Mouse (Mus musculus): ENCODE measurements at regions not wholly inside any gene's neighbourhood (a gene's known extent, or its start where the extent isn't known, plus 50 kb on each side); places are given as distances from the start of the nearest gene placed in this dataset.

DNA sequence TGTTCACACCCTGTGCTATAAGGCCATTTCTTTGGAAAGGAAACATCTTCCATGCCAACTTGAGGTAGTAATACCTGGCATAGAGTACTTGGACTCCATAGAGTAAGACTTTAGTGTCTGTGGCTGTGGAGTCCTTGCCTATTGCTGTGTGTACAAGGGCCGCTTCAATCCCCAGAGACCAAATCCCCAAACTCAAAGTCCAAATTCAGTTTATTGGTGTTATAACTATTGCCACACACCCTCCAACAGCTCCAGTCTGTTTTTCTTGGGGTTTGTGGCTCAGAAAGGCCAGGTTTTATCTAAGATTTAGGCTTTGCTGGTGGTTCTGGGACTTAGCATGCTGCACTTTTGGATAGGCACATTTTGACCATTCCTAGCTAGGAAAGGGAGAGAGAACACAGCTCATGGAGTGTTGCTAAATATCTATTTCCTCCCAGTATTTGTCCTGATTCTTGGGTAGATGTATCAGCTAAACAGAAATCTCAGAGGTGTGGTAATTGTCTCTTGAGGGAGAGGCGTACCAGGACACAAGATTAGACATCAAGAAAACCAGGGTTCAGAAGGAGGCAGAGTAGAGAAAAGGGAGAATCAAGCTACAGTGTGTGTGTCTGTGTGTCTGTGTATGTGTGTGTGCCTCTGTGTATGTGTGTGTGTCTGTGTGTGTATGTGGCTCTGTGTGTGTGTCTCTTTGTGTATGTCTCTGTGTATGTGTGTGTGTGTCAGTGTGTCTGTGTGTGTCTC lies 65.3 kb upstream of the Parp11 start:
- no peak for DNase-seq

DNA sequence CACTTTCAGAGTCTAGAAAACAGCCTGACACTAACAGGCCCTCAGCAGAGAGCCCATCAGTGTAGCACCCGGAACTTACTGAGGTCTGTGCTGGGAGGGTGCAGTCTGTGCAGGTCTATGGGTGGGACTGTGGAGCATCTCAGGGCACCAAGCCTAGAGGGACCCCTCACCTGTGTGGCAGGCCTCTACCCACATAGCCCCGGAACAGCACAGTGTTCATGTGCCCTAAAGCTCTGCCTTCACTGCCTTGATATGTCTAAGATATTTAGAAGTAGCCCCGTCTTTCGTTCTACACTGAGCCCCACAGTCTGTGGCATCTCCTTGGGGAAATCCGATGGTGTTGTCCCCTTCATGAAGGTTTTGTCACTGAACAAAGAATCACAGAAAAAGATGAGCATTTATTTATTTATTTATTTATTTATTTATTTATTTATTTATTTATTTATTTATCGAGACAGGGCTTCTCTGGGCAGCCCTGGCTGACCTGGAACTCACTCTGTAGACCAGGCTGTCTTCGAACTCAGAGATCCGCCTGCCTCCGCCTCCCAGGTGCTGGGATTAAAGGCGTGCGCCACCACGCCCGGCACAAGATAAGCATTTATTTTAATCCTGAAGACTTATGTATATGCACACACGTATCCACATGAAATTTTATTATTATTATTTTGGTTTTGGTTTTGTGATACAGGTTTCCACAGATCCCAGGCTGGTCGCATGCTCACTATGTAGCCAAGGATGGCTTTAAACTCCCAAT lies 55.2 kb upstream of the Parp11 start:
- DNase-seq: no peak

DNA sequence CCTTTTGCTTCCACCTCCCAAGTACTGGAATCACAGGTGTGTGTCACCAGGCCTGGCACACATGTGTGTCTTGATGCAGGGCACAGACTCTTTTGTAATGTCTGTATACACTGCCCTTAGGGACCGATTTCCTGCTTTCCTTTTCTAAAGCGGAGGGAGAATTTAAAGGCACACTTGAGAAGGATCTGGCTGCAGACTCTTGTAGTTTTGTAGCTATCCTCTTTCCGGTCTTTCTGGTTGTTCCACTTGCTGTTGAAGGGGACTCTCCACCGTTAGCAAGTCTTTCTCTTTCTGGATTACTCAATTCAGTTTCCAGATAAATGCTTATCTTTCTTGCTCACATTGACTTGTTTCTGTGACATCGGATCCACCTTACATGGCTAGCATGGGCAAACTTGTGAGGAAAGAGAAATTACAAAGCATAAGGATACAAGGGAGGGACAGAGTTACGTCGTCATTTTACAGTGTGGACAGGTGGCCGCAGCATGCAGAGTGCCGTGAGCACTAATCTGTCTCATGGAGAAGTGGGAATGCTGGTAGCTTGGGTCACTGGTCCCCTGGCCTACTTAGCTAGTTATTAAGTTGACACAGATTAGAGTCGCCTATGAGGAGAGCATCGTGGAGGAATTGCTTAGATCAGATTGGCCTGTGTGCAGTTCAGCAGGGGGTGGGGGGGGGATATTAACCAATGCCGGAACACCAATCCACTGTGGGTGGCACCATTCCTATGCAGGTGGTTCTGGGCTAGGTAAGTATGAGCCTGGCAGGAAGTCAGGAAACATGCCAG lies 54.4 kb upstream of the Parp11 start:
- DNase-seq: no peak

DNA sequence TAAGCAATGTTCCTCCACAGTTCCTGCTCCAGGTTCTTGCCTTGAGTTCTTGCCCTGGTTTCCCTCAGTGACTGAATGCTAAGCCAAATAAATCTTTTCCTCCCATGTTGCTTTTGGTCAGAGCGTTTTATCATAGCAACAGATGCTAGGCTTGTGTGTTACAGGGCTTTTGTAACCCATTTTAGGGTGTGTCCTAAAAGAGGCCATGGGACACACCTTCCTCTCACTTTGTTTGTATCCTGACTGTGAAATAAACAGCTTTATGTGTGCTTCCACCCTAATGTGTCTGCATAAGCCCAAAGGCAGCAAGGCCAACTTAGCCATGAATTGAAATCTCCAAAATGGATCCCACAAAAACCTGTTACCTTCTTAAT lies 53.9 kb upstream of the Parp11 start:
- DNase-seq: no peak

DNA sequence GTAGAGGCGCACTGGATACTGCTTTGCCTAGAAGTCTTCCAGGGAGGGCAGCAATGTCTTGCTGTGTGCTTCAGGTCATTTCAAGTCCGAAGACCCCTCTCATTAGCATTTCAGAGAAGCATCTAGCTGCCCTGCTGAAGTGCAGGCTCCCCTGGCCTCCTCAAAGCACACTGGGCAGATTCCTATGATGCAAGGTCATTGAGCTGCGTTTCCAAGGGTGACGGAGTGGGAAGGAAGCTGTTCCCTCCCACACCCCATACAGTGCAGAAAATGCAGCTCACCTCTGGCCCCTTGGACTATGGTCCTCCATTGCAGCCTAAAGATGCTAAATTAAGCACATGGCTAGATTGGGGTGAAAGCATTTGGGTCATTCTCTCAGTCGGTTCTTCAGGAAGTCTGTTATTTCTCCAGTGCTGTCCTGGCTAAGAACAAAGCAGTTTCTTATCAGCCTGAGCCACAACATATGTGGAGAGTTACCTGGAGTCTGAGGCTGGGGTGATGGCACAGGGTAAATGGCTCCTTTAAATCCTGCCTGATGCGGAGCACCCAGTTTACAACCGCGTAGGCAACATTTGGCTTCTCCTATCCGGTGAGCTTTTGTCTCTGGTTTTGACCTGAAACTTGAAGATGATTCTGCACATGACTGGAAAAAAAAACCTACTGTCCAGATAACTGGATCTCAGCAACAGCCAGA lies 52.6 kb upstream of the Parp11 start:
- DNase-seq: no peak
